Mouse (Mus musculus): ENCODE measurements around the gene Hand1. TPM values are rescaled to one million over a fixed set of nuclear protein-coding genes. Genes with fewer than 3 reads are reported as not detected.

Gene Hand1
- not detected for polyA plus RNA-seq (2015; fragmentation: Illumina TruSeq; extraction: RNeasy Lipid Tissue Mini Kit (QIAGEN cat#74804); ENCODE audit: low read depth, low replicate concordance)

GRCm38 (mm10) chr11:57832552-57833201 lies at the start of gene Hand1:
Gene Hand1 (minus strand): TSS chr11:57832818.

GRCm38 (mm10) chr11:57800971-57801765 lies 31.4 kb downstream of the Hand1 start, which contains the start of gene Sap30l:
Gene Sap30l (plus strand): TSS chr11:57801637.

Other genes starting within 250 kb of the Hand1 start
- 7.6 TPM for gene Galnt10, start 187.4 kb downstream of the Hand1 start, polyA plus RNA-seq (2015; fragmentation: Illumina TruSeq; extraction: RNeasy Lipid Tissue Mini Kit (QIAGEN cat#74804); ENCODE audit: low read depth, low replicate concordance)
- gene Sap30l, start 31.2 kb downstream of the Hand1 start, polyA plus RNA-seq (2015; fragmentation: Illumina TruSeq; extraction: RNeasy Lipid Tissue Mini Kit (QIAGEN cat#74804); ENCODE audit: low read depth, low replicate concordance) = 27.9 TPM
- gene Larp1, start 176.2 kb upstream of the Hand1 start, polyA plus RNA-seq (2015; fragmentation: Illumina TruSeq; extraction: RNeasy Lipid Tissue Mini Kit (QIAGEN cat#74804); ENCODE audit: low read depth, low replicate concordance) = 44.1 TPM